Mouse (Mus musculus) left cerebral cortex, adult 9 months (tissue): ENCODE measurements around the gene Lgals8.

Experiments used
- DNase-seq, 2 experiments: peaks; one replicate each; pipeline ENCODE4 v3.0.0; 2022; ENCODE audit warnings: low spot score in 2 of 2

Gene Lgals8

DNA sequence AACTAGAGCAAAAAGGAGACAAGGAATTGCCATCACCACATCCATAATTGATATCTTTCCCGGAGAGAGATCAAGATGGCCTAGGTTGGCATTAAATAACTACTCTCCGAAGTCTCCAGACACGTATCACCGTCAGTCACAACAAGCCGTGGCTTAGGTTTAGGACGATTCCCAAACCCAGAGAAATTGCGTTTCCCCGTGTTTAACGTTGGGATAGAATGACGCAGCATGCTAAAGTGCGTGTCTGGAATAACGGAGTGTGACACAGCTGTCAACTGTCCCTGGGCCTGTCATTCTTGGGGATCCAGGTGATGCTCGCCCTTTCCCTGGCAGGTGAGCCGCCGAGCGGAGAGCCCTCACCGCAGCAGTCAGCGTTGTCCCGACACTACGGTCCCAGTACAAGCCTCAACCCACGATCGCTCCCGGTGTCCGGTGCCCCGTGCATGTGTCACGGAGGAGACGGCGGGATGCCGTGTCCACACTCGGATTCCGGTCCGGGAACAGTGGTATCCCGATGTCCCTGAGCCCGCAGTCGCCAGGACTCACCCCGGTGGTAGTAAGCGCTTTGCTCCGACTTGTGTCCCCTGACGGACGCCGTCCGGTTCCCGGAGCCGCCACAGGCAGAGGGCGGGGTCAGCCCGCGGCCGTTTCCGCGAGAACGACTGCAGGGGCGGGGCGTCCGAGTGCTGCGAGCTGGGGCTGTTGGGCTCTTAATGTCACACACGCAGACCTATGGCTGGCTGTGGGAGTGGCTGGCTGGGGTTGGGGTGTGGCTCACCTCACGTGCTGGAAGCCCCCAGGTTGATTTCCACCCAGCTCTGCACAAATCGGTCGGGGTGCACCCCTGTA lies 3.6 kb downstream of the Lgals8 start:
- DNase-seq: peak; percentile 65 to 85

DNA sequence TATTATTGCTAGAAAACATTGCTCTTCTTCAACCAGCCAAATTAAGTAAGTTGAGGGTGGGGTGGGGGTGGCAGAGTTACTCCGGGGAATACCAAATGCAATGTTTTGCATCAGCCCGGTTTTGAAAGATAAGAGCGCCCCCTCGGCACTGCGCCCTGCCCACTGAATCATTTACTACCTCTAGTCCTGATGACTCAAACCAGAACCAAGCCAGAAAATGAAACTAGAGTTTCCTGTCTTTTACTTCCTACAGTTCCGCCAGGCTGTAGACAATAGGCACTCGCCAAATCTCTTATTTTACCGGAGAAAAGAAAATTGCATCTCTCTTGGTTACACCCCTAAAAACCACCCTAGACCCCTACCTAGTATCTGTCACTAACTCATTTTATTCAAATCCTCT lies 4.3 kb downstream of the Lgals8 start:
- peak in 1 of 2 experiments; percentile 79 for DNase-seq

DNA sequence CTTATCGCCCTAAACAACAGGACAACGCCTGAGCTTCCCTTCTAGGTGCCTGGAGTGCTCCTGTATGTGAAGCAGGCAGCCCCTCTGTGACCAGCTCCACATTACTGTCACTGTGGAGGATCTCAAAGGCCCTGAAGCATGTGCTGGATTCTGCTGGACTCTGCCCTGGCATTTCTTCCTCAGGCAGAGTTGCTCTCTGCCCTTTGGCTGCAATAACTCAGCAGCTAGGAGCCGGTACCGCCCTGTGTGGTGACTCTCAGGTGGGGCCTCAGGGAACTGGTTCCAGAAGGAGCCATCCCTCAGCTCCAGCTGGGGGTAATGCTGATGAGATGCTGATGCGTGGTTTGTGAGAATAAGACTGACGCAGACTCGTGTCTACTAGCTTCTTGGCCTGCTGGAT lies 8.0 kb downstream of the Lgals8 start:
- DNase-seq: no peak

DNA sequence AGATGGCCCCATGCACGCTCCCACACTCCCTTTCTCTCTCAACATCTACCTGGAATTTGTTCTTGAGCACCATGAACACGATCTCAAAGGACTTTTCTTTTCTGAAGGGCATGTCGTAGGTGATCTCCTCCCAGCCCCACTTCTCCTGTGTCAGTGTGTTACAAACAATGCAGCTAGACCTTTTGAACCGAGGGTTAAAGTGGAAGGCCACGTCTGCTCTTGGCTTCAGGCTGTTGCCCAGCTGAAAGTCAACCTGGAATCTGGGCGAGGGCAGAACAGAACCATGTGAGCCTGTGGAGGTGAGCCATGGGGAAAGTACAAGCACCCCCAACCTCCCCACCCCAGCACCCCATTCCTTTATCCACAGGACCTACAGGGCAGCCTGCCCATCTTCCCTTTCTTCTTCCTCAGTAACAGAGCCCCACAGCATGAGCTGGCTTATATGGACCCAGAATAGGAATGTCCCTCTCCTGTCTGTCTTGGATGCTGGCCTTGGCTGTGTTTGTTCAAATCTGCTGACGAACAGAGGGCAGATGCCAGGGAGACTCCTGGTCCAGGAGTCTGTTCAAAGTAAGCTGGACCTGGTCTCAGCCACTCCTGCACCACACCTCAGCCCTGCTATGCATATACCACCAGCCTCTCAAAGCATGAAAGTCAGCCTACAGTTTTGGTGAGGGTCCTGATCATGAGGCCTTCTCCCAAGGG lies 9.9 kb downstream of the Lgals8 start:
- no peak for DNase-seq

DNA sequence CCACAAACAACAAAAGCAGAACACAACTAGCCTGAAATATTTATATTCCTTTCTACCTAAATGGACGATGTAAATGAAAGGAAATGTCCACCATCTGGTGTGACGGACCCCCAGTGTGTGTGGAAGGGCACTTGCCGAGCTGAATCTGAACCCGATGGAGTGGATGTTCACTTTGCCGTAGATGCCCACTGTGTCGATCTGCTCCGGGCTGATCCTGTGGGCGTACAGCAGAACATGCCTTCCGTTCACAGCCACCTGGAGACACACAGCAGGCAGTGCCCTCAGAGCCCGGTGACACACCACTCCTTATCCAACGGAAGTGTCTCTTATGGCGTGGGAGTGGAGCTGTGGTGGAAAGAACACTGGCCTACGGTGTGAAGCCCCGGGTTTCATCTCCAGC lies 11.6 kb downstream of the Lgals8 start:
- DNase-seq: no peak

DNA sequence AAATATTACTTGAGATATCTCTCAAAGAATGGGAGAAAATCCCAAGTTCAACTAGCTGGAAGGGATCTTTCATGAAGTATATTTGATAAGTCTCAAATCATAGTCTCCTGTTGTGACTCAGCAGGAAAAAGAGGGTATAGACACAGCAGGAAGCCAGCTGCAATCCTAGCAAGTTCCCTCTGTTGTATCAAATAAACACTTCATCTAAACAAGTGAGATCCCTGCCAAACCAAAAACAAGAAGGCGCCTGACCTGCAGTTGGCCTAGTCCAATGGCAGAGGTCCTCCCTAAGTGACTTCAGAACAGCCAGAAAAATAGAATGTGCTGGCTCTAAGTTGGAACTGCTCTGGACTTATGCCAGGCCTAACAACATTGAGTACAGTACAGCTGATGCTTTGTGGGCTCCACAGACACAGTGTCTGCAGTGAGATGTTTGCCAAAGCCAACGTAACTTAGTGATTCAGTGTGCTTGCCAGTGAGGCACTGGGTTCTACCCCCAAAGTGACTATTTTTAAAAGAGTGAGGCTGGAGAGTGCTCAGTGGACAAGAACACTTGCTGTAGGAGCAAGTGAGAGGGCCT lies 22.6 kb downstream of the Lgals8 start:
- peak; percentile 31 to 54 for DNase-seq

DNA sequence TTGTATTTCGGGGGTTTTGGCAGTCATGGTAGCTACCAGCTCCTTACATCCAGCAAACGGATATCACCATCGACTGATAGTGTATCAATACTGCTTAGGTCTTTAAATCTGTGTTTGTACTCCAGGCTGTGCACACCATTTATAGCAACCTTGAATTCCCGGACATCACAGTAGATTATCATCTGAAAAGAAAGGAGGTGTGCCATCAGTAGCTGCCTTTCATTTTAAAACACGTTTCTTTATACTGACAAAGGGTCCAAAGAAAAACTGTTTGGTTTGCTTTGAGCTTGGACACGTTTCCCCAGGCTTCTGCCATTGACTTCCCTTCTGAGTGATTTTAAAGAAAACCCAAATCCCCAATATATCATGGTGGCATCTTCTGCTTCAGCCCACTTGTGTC lies 23.9 kb downstream of the Lgals8 start:
- no peak for DNase-seq

DNA sequence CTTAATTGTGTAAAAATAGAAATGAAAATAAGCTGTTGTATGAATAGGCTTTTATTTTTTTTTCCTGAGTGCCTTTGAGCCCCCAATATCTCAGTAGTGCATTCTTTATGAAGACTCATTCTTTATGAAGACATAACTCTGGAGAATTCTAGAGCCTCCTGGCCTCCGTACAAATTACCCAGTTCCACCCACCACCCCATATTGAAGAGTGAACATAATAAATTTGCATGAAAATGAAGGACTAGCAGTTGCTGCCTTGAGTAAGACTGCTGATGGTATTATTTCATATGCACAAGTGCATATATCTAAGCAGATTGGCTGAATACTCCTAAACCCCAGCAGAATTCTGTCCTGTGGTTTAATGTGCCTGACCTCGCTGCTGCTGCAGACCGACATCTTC lies 25.2 kb downstream of the Lgals8 start:
- no peak for DNase-seq

DNA sequence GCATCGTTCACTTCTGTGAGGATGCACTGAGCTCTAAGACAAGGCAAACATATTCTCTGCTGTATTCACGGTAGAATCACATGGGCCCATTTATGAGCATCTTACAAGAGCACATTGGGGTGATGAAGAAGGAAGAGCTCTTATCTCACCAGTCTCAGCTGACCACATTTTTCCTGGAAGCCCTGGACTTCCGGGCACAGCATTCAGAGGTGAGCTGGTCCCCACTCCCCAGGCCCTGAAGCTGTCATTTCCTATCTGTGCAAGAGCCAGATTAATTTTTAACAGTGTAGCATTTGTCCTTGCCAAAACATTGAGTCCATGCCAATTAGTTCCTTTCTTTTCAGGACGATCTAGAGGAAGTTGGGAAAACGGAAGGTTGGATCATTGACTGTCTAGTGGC lies 30.9 kb downstream of the Lgals8 start:
- DNase-seq: no peak

DNA sequence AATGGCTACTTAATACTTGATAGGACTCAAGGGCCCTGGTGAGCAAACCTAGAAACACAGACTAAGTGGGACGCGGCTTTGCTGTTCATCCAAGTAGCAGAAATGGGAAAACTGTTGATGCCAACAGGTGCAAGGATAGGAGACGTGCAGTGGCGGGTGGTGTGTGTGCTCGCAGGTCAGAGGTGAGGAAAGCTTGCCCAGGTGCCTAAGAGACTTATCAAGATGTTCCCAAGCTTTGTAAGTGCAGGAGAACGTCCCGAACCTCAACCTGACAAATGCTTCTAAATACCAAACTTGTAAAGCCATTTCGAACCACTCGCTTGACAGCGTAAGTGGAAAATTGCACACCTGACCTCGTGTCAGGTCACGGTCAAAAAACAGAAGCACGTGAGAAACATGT lies 36.2 kb downstream of the Lgals8 start:
- no peak for DNase-seq

DNA sequence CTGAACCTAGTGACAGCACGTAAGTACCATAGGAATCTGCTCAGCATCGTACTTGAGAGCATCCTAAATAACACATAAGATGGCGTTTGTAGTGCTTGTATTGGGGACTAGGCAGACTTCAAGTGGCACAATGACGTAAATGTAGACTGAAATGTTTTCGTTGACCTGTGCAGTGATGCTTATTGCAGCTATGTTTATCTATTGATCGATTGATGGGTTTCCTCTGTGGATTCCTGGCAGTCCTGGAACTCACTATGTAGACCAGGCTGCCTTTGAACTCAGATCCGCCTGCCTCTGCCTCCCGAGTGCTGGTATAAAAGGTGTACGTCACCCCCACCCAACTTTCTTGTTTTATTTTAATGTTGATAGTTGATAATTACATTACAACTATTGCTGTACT lies 44.1 kb downstream of the Lgals8 start:
- DNase-seq: no peak

DNA sequence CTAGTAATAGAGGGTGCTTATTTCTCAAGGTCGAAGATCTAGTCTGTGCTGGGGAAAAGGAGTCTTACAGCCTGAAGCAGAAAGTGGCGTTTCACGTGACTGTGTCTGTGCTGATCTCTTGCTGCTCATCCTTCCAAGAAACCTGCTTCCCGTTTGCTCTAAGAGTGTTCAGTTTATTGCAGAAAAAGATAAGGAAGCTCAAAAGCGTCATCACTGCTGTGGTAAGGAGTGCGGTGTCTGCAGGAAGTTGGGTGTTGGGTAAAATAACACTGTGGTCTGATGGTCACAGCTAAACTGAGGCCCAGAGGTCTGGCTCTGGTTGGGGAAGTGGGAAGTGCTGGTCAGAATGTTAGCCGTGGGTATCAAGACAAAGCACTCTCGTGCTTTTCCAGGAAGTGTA lies 52.7 kb downstream of the Lgals8 start:
- DNase-seq: peak in 1 of 2 experiments; percentile 38

DNA sequence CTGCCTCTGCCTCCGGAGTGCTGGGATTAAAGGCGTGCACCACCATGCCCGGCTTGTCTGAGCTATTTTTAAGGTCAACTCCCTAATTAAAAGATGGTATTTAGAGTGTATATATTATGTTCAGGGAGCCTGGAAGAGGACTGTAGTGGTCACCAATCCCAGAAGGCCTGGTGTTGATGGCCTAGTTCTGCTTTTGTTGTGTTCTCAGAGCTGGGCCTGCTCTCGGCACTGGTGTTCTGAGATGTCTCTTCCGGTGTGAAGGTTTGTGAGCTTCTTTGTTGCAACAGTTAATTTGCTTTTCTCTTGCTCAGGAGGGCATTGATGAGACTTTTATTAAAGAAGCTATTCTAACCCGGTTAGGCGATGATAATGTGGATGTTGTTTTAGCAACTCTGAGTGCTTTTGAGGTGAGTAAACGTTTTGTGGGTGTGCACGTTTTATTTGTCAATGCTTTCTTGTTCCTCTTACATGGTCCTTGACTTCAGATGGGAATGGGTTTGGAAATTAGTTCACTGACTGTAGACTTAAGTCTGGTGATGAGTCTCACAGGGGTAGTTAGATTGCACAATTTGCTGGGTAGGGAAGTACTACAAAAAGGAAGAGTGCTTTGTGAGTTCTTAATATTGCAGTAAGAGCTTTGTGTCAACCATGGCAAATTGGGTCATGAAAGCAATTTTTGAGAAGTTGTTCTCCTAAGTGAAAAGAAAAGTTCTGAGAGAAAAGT lies 56.2 kb downstream of the Lgals8 start:
- no peak for DNase-seq

DNA sequence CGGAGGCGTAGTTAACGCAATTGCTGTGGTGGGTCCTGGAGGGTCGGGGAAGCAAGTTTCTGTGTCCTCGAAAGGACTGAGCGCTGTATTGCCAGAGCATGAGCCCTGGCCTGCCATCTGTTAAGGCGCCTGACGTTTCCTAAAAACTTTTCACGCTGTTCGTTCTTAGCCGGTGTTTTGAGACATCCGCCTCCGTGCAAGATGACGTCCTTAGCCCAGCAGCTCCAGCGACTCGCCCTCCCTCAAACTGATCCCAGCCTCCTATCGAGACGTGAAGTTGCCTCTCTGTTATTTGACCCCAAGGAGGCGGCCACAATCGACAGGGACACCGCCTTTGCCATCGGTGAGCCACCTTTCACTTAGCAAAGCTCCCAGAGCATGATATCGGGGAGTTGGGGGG lies 69.2 kb downstream of the Lgals8 start:
- DNase-seq: no peak

DNA sequence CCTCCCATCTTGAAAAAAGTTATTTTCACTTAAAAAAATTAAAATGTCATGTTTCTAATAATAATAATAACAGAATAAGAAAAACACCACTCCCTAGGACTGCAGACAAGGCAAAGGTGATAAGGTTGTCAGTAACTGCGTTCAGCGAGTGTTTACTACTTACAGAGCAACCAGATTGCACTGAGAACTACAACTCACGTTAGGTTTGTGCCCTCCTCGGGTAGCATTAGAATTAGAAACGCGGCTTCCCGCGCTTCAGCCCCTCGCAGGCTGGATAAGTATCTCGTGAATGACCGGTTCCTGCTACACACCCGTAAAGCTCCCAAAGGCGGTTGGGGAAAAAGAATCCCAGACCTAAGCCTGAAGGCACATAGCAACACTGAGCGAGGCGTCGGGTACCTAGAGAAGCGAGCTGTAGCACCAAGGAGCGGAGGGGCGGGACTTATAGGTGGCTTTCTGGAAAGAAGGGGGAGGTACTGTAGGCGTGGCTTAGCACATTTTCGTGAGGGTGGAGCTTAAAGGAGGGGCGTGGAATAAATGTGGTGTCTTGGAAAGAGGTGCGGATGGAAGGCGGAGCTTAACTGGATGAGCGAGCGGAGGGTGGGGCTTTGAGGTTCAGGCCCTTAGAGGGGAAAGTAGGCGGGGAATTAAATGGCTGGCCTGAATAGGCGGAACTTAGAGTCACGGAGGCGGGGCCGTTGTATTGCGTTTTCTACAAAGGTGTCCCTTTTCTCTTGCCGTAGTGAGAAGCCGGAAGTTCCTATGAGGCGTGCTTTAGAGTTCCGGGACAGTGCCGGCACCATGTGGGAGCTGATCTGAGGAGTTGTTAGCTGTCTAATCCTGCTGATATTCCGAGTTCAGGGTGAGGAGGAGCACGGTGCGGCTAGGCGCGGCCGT lies 69.9 kb downstream of the Lgals8 start, which contains the start of gene Heatr1:
Gene Heatr1, plus strand, starts transcription at position 419 of the 897 bp plus-strand sequence.
- peak; percentile 95 to 98 for DNase-seq
